Mouse (Mus musculus) embryo, embryonic 9.5 days (tissue): ENCODE measurements at regions not wholly inside any gene's neighbourhood (a gene's known extent, or its start where the extent isn't known, plus 50 kb on each side); places are given as distances from the start of the nearest gene placed in this dataset.

ENCODE experiments used
- DNase-seq: peaks from one replicate; pipeline ENCODE4 v3.0.0-alpha.2; 2017; ENCODE audit errors: extremely low spot score

DNA sequence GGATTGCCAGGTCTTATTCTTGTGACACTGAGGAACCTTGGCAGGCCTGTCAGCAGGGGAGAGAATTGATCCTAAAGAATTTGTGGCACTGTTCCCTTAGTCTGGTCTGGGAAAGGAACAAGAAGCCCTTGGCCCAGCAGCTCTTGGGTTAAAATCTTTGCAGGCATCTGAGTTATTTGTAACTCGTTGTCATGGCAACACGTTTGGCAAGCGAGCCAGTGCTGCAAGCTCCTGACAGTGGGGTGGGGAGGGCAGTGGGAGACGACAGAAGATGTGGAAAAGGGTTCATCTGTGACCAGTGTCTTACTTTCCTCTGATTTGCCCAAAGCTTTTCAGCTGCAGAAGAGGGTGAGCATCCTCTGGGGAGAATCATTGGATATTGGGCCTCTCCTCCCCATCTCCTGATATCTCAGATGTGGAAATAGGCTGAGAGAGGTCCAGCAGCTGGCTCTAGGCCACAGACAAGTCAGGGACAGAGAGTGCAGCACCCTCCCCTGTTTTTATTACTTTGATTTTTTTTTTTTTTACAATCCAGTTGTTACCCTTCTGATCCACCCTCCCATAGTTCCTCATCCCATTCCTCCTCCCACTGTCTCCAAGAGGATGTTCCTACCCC lies 92.4 kb upstream of the Huwe1 start:
- peak; percentile 1 for DNase-seq
